Comparison of ENCODE assay signal across 13 mouse cellular contexts in the genomic region with DNA sequence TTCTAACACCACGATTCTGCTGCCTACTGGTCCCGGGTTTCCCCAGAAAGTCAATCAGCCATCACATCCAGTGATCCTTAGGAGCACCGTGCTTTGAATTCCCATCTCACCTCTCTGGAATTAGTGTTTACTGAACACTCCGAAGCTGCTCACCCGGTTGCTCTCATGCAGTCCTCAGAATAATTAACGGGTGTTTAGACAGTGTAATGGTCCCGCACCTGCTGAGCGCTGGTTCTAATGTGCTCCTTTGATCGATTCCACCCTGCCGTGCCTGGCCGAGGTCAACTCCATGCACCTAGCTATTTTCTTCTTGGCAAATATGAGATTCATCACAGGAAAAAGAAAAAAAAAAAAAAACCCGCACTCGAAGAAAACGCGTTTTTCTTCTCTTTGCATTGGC. TPM values are rescaled to one million over a fixed set of nuclear protein-coding genes. Genes with fewer than 3 reads are reported as not detected.
A peak's percentile ranks its signal among the peaks of the same experiment; 100 is the strongest.
DNase-seq lines count a peak whose midpoint lies in the region; ATAC-seq and TF ChIP-seq lines count a peak whose summit lies in the region.
"Had no signal": no experiment of that assay in that cellular context is flagged by ENCODE, and none has a peak within 500 bp of the region (broad histone marks: within the 10 kb centered on the region; RNA-seq: fewer than 3 reads in every experiment).

No protein-coding gene starts in this region.

- H3K27me3 ChIP-seq in liver, embryonic 12.5 days (replicated peaks) = peaks cover 24% of the 10 kb centered on the region
- H3K27me3 ChIP-seq in liver, postnatal 0 days (ENCODE audit: insufficient read depth, low read length) = no peaks in the 10 kb centered on the region
- no peaks in the 10 kb centered on the region for H3K27me3 ChIP-seq in forebrain, embryonic 15.5 days
- no peaks in the 10 kb centered on the region for H3K27me3 ChIP-seq in hindbrain, postnatal 0 days (ENCODE audit: insufficient read depth, low read length)
- no peaks in the 10 kb centered on the region for H3K27me3 ChIP-seq in midbrain, embryonic 16.5 days (ENCODE audit: control insufficient read depth, insufficient read depth, low read depth, low read length)

- DNase-seq in liver, postnatal 0 days = no peak
- DNase-seq in hindbrain, postnatal 0 days (ENCODE audit: low spot score) = no peak
- DNase-seq in thymus, postnatal 25 days = no peak
- DNase-seq in B cell, adult 2 months = no peak
- DNase-seq: cerebellum, postnatal 10 days; gastrocnemius, adult 2 months; heart, postnatal 14 days; kidney, postnatal 14 days; lung, postnatal 4 days; right cerebral cortex, postnatal 14 days had no signal

- H3K9ac ChIP-seq in liver, embryonic 12.5 days = no peak overlapping the region
- H3K9ac ChIP-seq in liver, postnatal 0 days (replicated peaks) = no peak overlapping the region
- H3K9ac ChIP-seq in forebrain, embryonic 15.5 days (replicated peaks) = no peak overlapping the region
- no peak overlapping the region for H3K9ac ChIP-seq in hindbrain, postnatal 0 days (replicated peaks; ENCODE audit: low read length)
- H3K9ac ChIP-seq in midbrain, embryonic 16.5 days (ENCODE audit: low read depth, low read length) = no peak overlapping the region

- 60% methylated on average over 15 of the region's 15 CpGs for WGBS in liver, embryonic 12.5 days (ENCODE audit: insufficient replicate concordance)
- WGBS in liver, postnatal 0 days (ENCODE audit: insufficient replicate concordance) = 55% methylated on average over 15 of the region's 15 CpGs
- WGBS in forebrain, embryonic 15.5 days = 10% methylated on average over 15 of the region's 15 CpGs
- WGBS in hindbrain, postnatal 0 days = 29% methylated on average over 15 of the region's 15 CpGs
- 27% methylated on average over 15 of the region's 15 CpGs for WGBS in midbrain, embryonic 16.5 days

- TF ChIP-seq CTCF in liver, postnatal 0 days (IDR thresholded peaks at IDR 0.05; ENCODE audit: low read depth) = no peak
- no peak for TF ChIP-seq CTCF in hindbrain, postnatal 0 days (IDR thresholded peaks at IDR 0.05; ENCODE audit: low read depth)

- no peak overlapping the region for H3K27ac ChIP-seq in liver, embryonic 12.5 days
- no peak overlapping the region for H3K27ac ChIP-seq in liver, postnatal 0 days (ENCODE audit: low read depth)
- H3K27ac ChIP-seq in forebrain, embryonic 15.5 days (replicated peaks) = peak overlapping the region; percentile 57
- H3K27ac ChIP-seq in hindbrain, postnatal 0 days = no peak overlapping the region
- no peak overlapping the region for H3K27ac ChIP-seq in midbrain, embryonic 16.5 days (ENCODE audit: low read length)

- H3K4me3 ChIP-seq in liver, embryonic 12.5 days = no peak overlapping the region
- H3K4me3 ChIP-seq in liver, postnatal 0 days (ENCODE audit: low read depth, low read length) = no peak overlapping the region
- no peak overlapping the region for H3K4me3 ChIP-seq in forebrain, embryonic 15.5 days
- no peak overlapping the region for H3K4me3 ChIP-seq in hindbrain, postnatal 0 days (ENCODE audit: low read length)
- H3K4me3 ChIP-seq in midbrain, embryonic 16.5 days (ENCODE audit: low read depth, low read length) = no peak overlapping the region
- H3K4me3 ChIP-seq: gastrocnemius, adult 2 months had no signal

- no peaks in the 10 kb centered on the region for H3K9me3 ChIP-seq in liver, embryonic 12.5 days (replicated peaks)
- no peaks in the 10 kb centered on the region for H3K9me3 ChIP-seq in liver, postnatal 0 days (ENCODE audit: low read length)
- no peaks in the 10 kb centered on the region for H3K9me3 ChIP-seq in forebrain, embryonic 15.5 days
- no peaks in the 10 kb centered on the region for H3K9me3 ChIP-seq in hindbrain, postnatal 0 days (ENCODE audit: low read length)
- H3K9me3 ChIP-seq in midbrain, embryonic 16.5 days (replicated peaks; ENCODE audit: control insufficient read depth, low read length, poor library complexity, severe bottlenecking) = no peaks in the 10 kb centered on the region

- no peak for TF ChIP-seq EP300 in liver, postnatal 0 days (IDR thresholded peaks at IDR 0.05; ENCODE audit: low read depth)

- no peak for ATAC-seq in liver, embryonic 12.5 days
- no peak for ATAC-seq in liver, postnatal 0 days
- 0 out of 2 replicates have a peak, but pooled peaks have one; percentile 27 for ATAC-seq in forebrain, embryonic 15.5 days (replicated peaks)
- no peak for ATAC-seq in hindbrain, postnatal 0 days
- no peak for ATAC-seq in midbrain, embryonic 16.5 days

- H3K4me2 ChIP-seq in liver, embryonic 12.5 days = 0 out of 2 replicates have a peak overlapping the region, but pooled peaks have one; percentile 40
- H3K4me2 ChIP-seq in liver, postnatal 0 days (ENCODE audit: low read depth, low read length) = no peak overlapping the region
- peak overlapping the region; percentile 32 for H3K4me2 ChIP-seq in forebrain, embryonic 15.5 days (replicated peaks)
- peak overlapping the region; percentile 23; the same call in 1 of the 2 replicates for H3K4me2 ChIP-seq in hindbrain, postnatal 0 days (ENCODE audit: low read depth, low read length)
- peak overlapping the region; percentile 21 for H3K4me2 ChIP-seq in midbrain, embryonic 16.5 days (ENCODE audit: low read length)

- peaks cover 40% of the 10 kb centered on the region for H3K4me1 ChIP-seq in liver, embryonic 12.5 days
- peaks cover 10% of the 10 kb centered on the region for H3K4me1 ChIP-seq in liver, postnatal 0 days (ENCODE audit: insufficient read depth)
- peaks cover 19% of the 10 kb centered on the region for H3K4me1 ChIP-seq in forebrain, embryonic 15.5 days
- peaks cover 16% of the 10 kb centered on the region for H3K4me1 ChIP-seq in hindbrain, postnatal 0 days (ENCODE audit: insufficient read depth, low read length)
- peaks cover 18% of the 10 kb centered on the region for H3K4me1 ChIP-seq in midbrain, embryonic 16.5 days (ENCODE audit: control insufficient read depth, insufficient read depth, low read length)

- H3K36me3 ChIP-seq in liver, embryonic 12.5 days = peaks cover 5% of the 10 kb centered on the region; the same call in 1 of the 2 replicates
- H3K36me3 ChIP-seq in liver, postnatal 0 days (replicated peaks; ENCODE audit: insufficient read depth, low read length) = no peaks in the 10 kb centered on the region
- H3K36me3 ChIP-seq in forebrain, embryonic 15.5 days = no peaks in the 10 kb centered on the region
- H3K36me3 ChIP-seq in hindbrain, postnatal 0 days (ENCODE audit: insufficient read depth, low read length) = no peaks in the 10 kb centered on the region
- H3K36me3 ChIP-seq in midbrain, embryonic 16.5 days (ENCODE audit: control insufficient read depth, insufficient read depth, low read length) = no peaks in the 10 kb centered on the region

RNA-seq across cellular contexts. Expression of a gene that starts 6.7 kb away (rescaled TPM):
- polyA plus RNA-seq in liver, embryonic 12.5 days (2016; fragmentation: Nextera tagmentation; extraction: Ambion mirVana) = 7.5 and 10.0 TPM in 2 replicates
- 4.9 and 6.0 TPM in 2 replicates for polyA plus RNA-seq in liver, postnatal 0 days (2015; fragmentation: Nextera tagmentation; extraction: Ambion mirVana)
- polyA plus RNA-seq in forebrain, embryonic 15.5 days (2015; fragmentation: Nextera tagmentation; extraction: Ambion mirVana) = 2.8 and 3.8 TPM in 2 replicates
- 9.4 and 9.5 TPM in 2 replicates for total RNA-seq in hindbrain, postnatal 0 days (2014; rRNA removed)
- polyA plus RNA-seq in hindbrain, postnatal 0 days (2015; fragmentation: Nextera tagmentation; extraction: Ambion mirVana) = 4.3 and 6.2 TPM in 2 replicates
- 4.3 and 4.7 TPM in 2 replicates for polyA plus RNA-seq in midbrain, embryonic 16.5 days (2015; fragmentation: Nextera tagmentation; extraction: Ambion mirVana)

RNA-seq across cellular contexts. Expression of a gene that starts 46.5 kb away (rescaled TPM):
- polyA plus RNA-seq in liver, embryonic 12.5 days (2016; fragmentation: Nextera tagmentation; extraction: Ambion mirVana) = 110 and 112 TPM in 2 replicates
- 103 and 105 TPM in 2 replicates for polyA plus RNA-seq in liver, postnatal 0 days (2015; fragmentation: Nextera tagmentation; extraction: Ambion mirVana)
- 83.1 and 89.2 TPM in 2 replicates for polyA plus RNA-seq in forebrain, embryonic 15.5 days (2015; fragmentation: Nextera tagmentation; extraction: Ambion mirVana)
- total RNA-seq in hindbrain, postnatal 0 days (2014; rRNA removed) = 28.0 and 30.9 TPM in 2 replicates
- polyA plus RNA-seq in hindbrain, postnatal 0 days (2015; fragmentation: Nextera tagmentation; extraction: Ambion mirVana) = 92.3 and 93.6 TPM in 2 replicates
- 90.6 and 93.8 TPM in 2 replicates for polyA plus RNA-seq in midbrain, embryonic 16.5 days (2015; fragmentation: Nextera tagmentation; extraction: Ambion mirVana)
